Mouse (Mus musculus) liver, adult 2 months (tissue): ENCODE measurements around the gene Rpl10a. TPM values are rescaled to one million over a fixed set of nuclear protein-coding genes. Genes with fewer than 3 reads are reported as not detected.

ENCODE experiments used
- DNase-seq: peaks from one replicate; pipeline ENCODE4 v3.0.0-alpha.2; 2011; ENCODE audit warnings: low read depth, low spot score; ENCODE audit errors: extremely low read depth
- H3K27ac ChIP-seq: fragments of 200-500 bp; replicated peaks from 2 replicates; pipeline ENCODE4 v1.5.1; 2012; ENCODE audit warnings: low read depth, mild to moderate bottlenecking, control low read depth, inconsistent platforms, low read length; ENCODE audit not compliant: insufficient read depth
- H3K27me3 ChIP-seq: fragments of 200-500 bp; 2 replicates; pipeline ENCODE4 v1.6.1; 2012; ENCODE audit warnings: mild to moderate bottlenecking, moderate library complexity, low read length, inconsistent platforms; ENCODE audit not compliant: control insufficient read depth, insufficient read depth
- H3K36me3 ChIP-seq: fragments of 200-500 bp; 2 replicates; pipeline ENCODE4 v1.6.1; 2012; ENCODE audit warnings: low read length, inconsistent platforms; ENCODE audit not compliant: control insufficient read depth, insufficient read depth
- H3K4me1 ChIP-seq: fragments of 200-500 bp; 2 replicates; pipeline ENCODE4 v1.6.1; 2011; ENCODE audit warnings: low read length; ENCODE audit not compliant: control insufficient read depth, insufficient read depth
- H3K4me3 ChIP-seq: fragments of 200-500 bp; 2 replicates; pipeline ENCODE4 v1.5.1; 2011; ENCODE audit warnings: low read depth, mild to moderate bottlenecking, control low read depth, low read length, moderate library complexity; ENCODE audit not compliant: insufficient read depth
- H3K79me2 ChIP-seq: fragments of 200-500 bp; 2 replicates; pipeline ENCODE4 v1.6.1; 2012; ENCODE audit warnings: inconsistent platforms, mild to moderate bottlenecking, low read length, moderate library complexity; ENCODE audit not compliant: control insufficient read depth, insufficient read depth
- H3K9ac ChIP-seq: fragments of 200-500 bp; 2 replicates; pipeline ENCODE4 v1.6.1; 2012; ENCODE audit warnings: low read depth, mild to moderate bottlenecking, control low read depth, inconsistent platforms, low read length
- CTCF ChIP-seq: fragments of 200-500 bp; IDR thresholded peaks from 2 replicates; pipeline ENCODE4 v1.5.1; 2011; ENCODE audit warnings: low read depth, low read length, control low read depth
- POLR2A ChIP-seq: fragments of 200-500 bp; IDR thresholded peaks from 2 replicates; pipeline ENCODE4 v1.6.1; 2011; ENCODE audit warnings: low read length, control low read depth; ENCODE audit not compliant: insufficient read depth; ENCODE audit errors: extremely low read depth
- WGBS: fragments of 180-500 bp; shearing (Covaris S2); methylation state at CpG from one replicate; pipeline ENCODE4 v1.1.7; 2018; 5-methylcytosine and 5-hydroxymethylcytosine counted together
- polyA plus RNA-seq: library from polyadenylated mRNA; depleted of rRNA; stranded (reverse); fragments of >200 nt; gene quantifications from 2 replicates; pipeline ENCODE4 v1.2.3, GENCODE M21; 2012
- total RNA-seq: library from RNA; depleted of rRNA; stranded (reverse); fragments of >200 nt; gene quantifications from 2 replicates; pipeline ENCODE4 v1.2.3, GENCODE M21; 2014

The Rpl10a gene
- total and polyA plus RNA-seq, 2 experiments = 497 to 1,137 TPM

DNA sequence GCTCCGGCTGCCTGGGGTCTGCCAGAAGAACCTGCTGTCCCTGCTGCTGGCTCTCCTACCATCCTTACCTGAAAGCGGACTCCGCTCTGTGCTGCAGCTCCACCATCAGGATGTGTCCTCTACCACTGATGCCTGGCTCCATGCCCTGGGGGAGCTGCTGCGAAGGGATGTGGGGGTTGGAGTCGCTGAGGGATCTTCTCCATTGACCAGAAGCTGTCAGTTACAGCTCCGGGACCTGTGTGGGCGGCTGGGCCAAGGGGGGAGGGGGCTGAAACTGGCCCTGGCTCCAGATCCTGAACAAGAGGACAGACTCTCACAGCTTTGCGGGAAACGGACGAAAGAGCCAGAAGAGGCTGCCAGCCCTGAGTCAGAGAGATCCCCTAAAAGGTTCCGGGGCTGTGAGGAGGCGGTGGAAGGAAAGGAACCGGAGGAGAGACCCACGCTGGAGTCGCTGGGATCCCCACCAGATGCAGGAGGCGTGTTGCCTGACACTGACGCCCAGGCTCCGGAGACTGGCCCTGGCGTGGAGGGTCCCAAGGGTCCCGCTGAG lies 12.6 kb upstream of the Rpl10a start:
- Histone ChIP-seq H3K79me2 (0 out of 2 replicates have a peak, but pooled peaks cover 3% of the 10 kb centered on the region), H3K27ac (no peak overlapping the region), H3K4me1 (0 out of 2 replicates have a peak, but pooled peaks cover 2% of the 10 kb centered on the region), H3K9ac (no peak overlapping the region), H3K4me3 (no peak overlapping the region), H3K27me3 (no peaks in the 10 kb centered on the region), H3K36me3 (no peaks in the 10 kb centered on the region)
- TF ChIP-seq POLR2A (no peak), CTCF (no peak)
- DNase-seq = no peak
- 94% methylated on average over 20 of the region's 20 CpGs for WGBS

DNA sequence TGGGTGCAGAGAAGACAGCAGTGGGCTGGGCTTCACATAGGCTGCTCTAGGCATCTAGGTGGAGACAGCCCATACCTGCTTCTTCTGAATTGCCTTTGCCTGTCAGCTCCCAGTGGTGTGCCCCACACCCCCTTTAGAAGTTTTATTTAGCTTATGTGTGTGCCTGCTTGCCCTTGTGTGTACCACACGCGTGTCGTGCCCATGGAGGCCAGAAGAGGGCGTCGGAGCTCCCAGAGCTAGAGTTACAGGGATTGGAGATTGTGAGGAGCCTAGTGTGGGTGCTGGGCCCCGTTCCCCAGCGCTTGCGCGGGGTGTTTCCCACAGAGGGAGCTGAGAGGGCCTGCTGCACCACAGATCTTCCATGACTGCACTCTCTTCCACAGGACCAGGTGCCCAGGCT lies 11.8 kb upstream of the Rpl10a start:
- Histone ChIP-seq H3K4me3 (no peak overlapping the region), H3K79me2 (0 out of 2 replicates have a peak, but pooled peaks cover 3% of the 10 kb centered on the region), H3K36me3 (no peaks in the 10 kb centered on the region), H3K27me3 (no peaks in the 10 kb centered on the region), H3K27ac (no peak overlapping the region), H3K9ac (no peak overlapping the region), H3K4me1 (0 out of 2 replicates have a peak, but pooled peaks cover 2% of the 10 kb centered on the region)
- no peak for DNase-seq
- 94% methylated on average over 9 of the region's 9 CpGs for WGBS
- no peak for TF ChIP-seq POLR2A
- peak; percentile 33; the same call in 1 of the 2 replicates for TF ChIP-seq CTCF

DNA sequence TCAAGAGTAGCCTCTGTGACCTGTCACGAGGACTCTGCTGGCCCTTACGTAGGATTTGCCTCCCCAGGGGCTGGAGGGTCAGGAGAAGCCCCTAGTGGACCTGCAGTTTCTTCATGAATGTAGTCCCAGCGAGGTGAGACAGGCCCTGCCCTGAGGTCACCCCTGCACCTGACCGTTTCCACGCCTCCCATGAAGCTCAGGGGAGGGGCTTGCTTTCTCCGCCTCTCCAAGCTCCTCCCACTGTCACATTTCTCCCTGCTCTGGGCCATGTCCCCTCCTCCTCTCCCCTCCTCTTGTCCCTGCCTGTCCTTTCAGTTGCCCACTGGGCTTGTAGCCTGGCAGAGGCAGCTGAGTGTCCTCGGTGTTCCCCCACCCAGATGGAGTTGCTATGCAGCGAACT lies 11.2 kb upstream of the Rpl10a start:
- Histone ChIP-seq H3K4me3 (no peak overlapping the region), H3K27ac (no peak overlapping the region), H3K79me2 (0 out of 2 replicates have a peak, but pooled peaks cover 3% of the 10 kb centered on the region), H3K36me3 (no peaks in the 10 kb centered on the region), H3K4me1 (0 out of 2 replicates have a peak, but pooled peaks cover 2% of the 10 kb centered on the region), H3K27me3 (no peaks in the 10 kb centered on the region), H3K9ac (no peak overlapping the region)
- 73% methylated on average over 8 of the region's 8 CpGs for WGBS
- no peak for DNase-seq
- TF ChIP-seq POLR2A (no peak), CTCF (no peak)

DNA sequence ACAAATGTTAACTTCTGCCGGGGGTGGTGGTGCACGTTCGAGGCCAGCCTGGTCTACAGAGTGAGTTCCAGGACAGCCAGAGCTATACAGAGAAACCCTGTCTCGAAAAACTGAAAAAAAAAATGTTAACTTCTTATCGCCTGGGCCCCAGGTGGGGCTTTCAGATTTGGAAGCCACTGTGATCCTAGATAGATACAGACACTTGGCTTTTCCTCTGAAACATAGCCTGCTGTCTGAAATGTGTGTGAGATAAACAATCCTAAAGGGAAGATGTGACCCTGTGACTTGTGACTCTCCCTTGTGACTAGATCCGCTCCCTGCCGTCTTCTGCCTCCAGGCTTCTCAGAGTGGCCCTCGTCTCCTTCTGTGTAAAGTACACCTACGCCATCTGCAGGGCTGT lies 10.5 kb upstream of the Rpl10a start:
- 90% methylated on average over 9 of the region's 9 CpGs for WGBS
- DNase-seq = no peak
- Histone ChIP-seq H3K36me3 (no peaks in the 10 kb centered on the region), H3K27me3 (no peaks in the 10 kb centered on the region), H3K79me2 (0 out of 2 replicates have a peak, but pooled peaks cover 3% of the 10 kb centered on the region), H3K27ac (no peak overlapping the region), H3K4me1 (0 out of 2 replicates have a peak, but pooled peaks cover 2% of the 10 kb centered on the region), H3K4me3 (no peak overlapping the region), H3K9ac (no peak overlapping the region)
- TF ChIP-seq CTCF (no peak), POLR2A (no peak)

DNA sequence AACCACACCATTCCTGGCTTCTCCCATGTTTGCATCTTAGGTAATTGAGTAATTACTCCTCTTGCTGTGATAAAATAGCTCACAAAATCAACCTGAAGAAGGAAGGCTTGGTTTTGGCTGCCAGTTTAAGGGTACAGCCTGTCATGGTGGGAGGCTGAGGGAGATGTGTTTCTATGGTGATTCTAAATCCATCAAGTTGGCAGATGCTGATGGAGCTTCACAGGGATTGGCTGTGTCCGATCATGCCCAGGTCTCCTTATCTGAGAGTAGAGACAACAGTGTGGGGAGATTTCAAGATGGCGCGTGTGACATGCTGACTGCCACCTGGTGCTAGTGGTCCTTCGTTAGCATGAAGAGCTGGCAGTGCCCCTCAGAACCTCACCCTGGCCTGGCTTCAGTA lies 6.6 kb upstream of the Rpl10a start:
- H3K4me1 ChIP-seq = peaks cover 3% of the 10 kb centered on the region; the same call in 1 of the 2 replicates
- H3K9ac ChIP-seq = no peak overlapping the region
- 98% methylated on average over 4 of the region's 4 CpGs for WGBS
- no peaks in the 10 kb centered on the region for H3K27me3 ChIP-seq
- no peaks in the 10 kb centered on the region for H3K79me2 ChIP-seq
- no peak overlapping the region for H3K4me3 ChIP-seq
- no peaks in the 10 kb centered on the region for H3K36me3 ChIP-seq
- TF ChIP-seq POLR2A (no peak), CTCF (no peak)
- H3K27ac ChIP-seq = no peak overlapping the region
- DNase-seq = no peak

DNA sequence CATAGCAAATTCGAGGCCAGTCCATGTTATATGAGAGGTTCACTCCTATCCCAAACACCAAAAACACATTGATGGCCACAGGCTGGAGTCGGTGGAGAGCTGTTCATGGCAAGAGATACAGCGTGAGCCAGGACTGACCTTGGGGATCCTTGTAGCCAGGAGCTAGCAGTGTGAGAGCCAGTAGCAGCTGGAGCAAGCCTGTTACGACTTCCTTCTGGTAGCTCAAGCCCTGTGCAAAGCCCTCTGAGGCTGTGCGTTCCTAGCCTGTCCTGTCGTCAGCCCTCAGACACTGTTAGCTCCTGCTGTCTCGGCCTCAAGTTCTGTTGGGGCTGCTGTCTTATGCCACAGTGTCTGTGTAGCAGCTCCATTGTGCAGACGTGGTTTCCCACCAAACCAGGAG lies 4.5 kb upstream of the Rpl10a start:
- Histone ChIP-seq H3K27ac (no peak overlapping the region), H3K27me3 (no peaks in the 10 kb centered on the region), H3K9ac (no peak overlapping the region; the same call in 1 of the 2 replicates), H3K79me2 (no peaks in the 10 kb centered on the region), H3K4me3 (no peak overlapping the region), H3K36me3 (no peaks in the 10 kb centered on the region), H3K4me1 (peaks cover 11% of the 10 kb centered on the region; the same call in 1 of the 2 replicates)
- WGBS = 85% methylated on average over 8 of the region's 8 CpGs
- TF ChIP-seq CTCF (no peak), POLR2A (no peak)
- DNase-seq = no peak
